Mouse (Mus musculus): ENCODE data around the gene Macrod2.

- no peak for TF ChIP-seq POLR2A (IDR thresholded peaks at IDR 0.05; ENCODE audit: insufficient read depth, low read depth, low read length)
- no peak for TF ChIP-seq CTCF (IDR thresholded peaks at IDR 0.05; ENCODE audit: insufficient read depth, low read depth, low read length)
These were observed 1908.7 kb downstream of the Macrod2 start for GRCm38 (mm10) chr2:142303912-142304182.
